Mouse (Mus musculus) cerebellum, adult 8-10 months (tissue): ENCODE measurements around the gene Zfp936.
"Not testable (repeated sequence)": the region's sequence is repeated elsewhere in the genome, so short reads cannot be mapped to it uniquely, and the experiment has no call there.

Source experiments
- DNase-seq: peaks from one replicate; pipeline ENCODE4 v3.0.0; 2022

Gene Zfp936

DNA sequence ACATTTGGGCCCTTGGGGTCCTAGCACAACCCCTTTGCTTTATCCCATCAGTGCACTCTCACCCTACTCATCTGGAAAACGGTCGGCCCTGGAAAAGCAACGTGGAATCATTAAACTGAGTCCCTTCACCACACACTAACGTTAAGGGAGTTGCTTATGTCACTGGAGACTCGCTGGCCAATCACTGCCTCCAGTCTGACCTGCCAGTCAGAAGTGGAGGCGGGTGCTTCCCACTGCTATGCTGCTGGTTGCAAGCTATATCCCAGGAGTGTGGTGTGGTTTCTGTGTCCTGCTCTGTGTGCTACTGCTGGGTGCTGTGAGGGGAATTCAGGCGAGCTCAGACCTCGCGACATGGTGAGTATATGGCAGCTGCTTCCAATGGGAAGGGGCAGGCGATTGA, at the start of gene Zfp936:
TSS of gene Zfp936 (plus strand) at position 301 of the 400 bp plus-strand sequence.
- DNase-seq = not testable (repeated sequence)

GRCm38 (mm10) chr7:43077831-43078230, 36.2 kb upstream of the Zfp936 start:
- DNase-seq = no peak

GRCm38 (mm10) chr7:43128691-43129090, 14.7 kb downstream of the Zfp936 start:
- DNase-seq = not testable (repeated sequence)

DNA sequence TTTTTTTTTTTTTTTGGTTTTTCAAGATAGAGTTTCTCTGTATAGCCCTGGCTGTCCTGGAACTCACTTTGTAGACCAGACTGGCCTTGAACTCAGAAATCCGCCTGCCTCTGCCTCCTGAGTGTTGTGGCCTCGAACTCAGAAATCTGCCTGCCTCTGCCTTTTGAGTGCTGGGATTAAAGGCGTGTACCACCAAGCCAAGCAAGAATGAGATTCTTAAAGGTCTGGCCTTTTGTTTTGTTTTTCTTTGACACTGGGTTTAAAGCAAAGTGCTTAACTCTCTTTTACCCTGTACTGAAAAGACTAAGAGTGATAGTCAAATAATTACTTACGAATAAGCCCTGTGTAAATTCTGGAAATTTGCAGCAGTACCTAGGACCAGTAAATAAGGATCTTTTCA, 50.1 kb downstream of the Zfp936 start:
- not testable (repeated sequence) for DNase-seq

DNA sequence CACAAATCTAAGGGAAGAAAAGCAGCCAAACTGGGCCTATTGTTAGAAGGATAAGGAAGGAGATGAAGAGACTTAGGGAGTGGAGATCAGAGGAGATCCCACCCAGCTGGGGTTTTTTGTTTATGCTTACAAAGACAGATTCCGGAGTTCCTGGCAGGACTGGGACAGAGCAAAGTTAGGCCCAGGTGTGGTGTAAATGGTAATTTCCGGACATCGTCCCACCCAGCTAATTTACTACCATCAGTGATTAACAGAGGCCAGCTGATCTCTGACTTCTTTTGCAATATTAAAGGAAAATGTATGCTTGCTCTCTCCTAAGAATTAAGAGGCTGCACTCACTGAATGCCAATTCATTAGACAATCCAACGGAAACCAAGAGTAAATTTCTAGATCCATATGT, 53.1 kb downstream of the Zfp936 start:
- DNase-seq = not testable (repeated sequence)

DNA sequence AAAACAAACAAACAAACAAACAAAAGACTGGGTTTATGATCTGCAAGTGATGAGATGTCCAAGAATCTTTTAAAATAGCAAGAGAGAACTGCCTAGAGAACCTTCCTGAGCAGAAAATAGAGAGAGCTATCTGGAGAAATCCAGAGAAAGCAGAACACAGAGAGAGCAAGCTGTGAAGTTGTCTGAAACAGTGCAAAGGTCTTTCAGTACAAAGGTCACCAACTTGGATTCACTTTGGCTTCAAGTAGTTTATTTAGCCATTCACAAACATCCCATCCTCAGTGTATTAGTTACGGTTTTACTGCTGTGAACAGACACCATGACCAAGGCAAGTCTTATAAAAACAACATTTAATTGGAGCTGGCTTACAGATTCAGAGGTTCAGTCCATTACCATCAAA, 53.8 kb downstream of the Zfp936 start:
- DNase-seq = not testable (repeated sequence)

- DNase-seq = not testable (repeated sequence)
These were observed 54.2 kb downstream of the Zfp936 start for GRCm38 (mm10) chr7:43168212-43168611.

- no peak for DNase-seq
These were observed 63.1 kb downstream of the Zfp936 start for GRCm38 (mm10) chr7:43177003-43177702.

GRCm38 (mm10) chr7:43213781-43214180, 99.8 kb downstream of the Zfp936 start:
- DNase-seq = not testable (repeated sequence)
